Mouse (Mus musculus) liver, adult 2 months (tissue): ENCODE measurements around the gene Efhc1.

Source experiments
- CTCF ChIP-seq: fragments of 200-500 bp; IDR thresholded peaks from 2 replicates; pipeline ENCODE4 v1.5.1; 2011; ENCODE audit warnings: low read depth, low read length, control low read depth
- POLR2A ChIP-seq: fragments of 200-500 bp; IDR thresholded peaks from 2 replicates; pipeline ENCODE4 v1.6.1; 2011; ENCODE audit warnings: low read length, control low read depth; ENCODE audit not compliant: insufficient read depth; ENCODE audit errors: extremely low read depth

DNA sequence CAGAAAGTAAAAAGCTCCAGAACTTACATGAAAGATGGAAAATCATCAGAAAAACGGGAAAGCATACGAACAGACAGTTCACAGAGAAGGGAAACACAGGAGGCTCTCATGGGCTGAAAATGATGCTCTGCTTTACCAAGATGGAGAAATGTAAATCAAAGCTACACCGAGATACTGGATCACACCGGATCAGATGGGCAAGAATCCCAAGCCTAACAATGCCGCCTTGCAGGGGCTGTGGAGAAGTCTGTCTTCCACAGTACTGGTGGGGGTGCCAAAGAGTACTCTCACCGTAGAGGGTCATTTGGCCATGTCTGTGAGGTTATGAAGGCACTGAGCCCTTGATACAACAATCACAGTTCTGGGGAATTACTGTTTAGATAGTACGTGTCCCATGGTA lies 75.1 kb downstream of the Efhc1 start:
- no peak for TF ChIP-seq CTCF
- no peak for TF ChIP-seq POLR2A
